Mouse (Mus musculus): ENCODE data around the gene Isoc2a.

GRCm38 (mm10) chr7:4863041-4863440 is 13.9 kb upstream of the Isoc2a start:
- no peak for TF ChIP-seq CTCF (IDR thresholded peaks at IDR 0.05; ENCODE audit: extremely low read depth, insufficient read depth, low read length)
- TF ChIP-seq POLR2A (IDR thresholded peaks at IDR 0.05; ENCODE audit: extremely low read depth, insufficient read depth, low read length), result no peak

All from cortical plate, adult 2 months (tissue).